Mouse (Mus musculus): ENCODE measurements at regions not wholly inside any gene's neighbourhood (a gene's known extent, or its start where the extent isn't known, plus 50 kb on each side); places are given as distances from the start of the nearest gene placed in this dataset.

DNA sequence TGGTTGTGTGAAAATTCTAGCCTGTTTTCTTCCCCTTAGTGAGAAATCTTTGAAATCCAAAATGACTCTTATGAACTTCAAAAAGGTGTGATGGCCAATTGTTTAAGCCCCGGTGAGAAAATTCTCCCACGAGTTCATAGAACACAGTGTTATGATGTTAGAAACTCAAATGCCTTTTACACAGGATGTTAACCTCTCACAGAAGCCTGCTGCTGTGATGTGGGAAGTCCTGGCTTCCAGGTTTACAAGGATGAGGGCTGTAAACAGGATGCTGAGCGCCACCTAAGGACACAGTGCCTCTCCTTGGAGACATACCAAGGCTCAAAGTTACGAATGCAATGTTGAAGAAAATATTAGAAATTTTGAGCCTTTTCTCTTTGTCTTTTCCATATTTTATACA, 222.8 kb downstream of the Gja1 start:
- TF ChIP-seq CTCF (IDR thresholded peaks at IDR 0.05; ENCODE audit: extremely low read depth, insufficient read length, insufficient replicate concordance, low read depth, low read length) = no peak
- TF ChIP-seq POLR2A (IDR thresholded peaks at IDR 0.05; ENCODE audit: low read depth, low read length) = no peak

Data from small intestine, adult 2 months (tissue).